Mouse (Mus musculus): Measurements from ENCODE around the gene Pgm3. TPM values are rescaled to one million over a fixed set of nuclear protein-coding genes. Genes with fewer than 3 reads are reported as not detected.
"Not testable (repeated sequence)": the region's sequence is repeated elsewhere in the genome, so short reads cannot be mapped to it uniquely, and the experiment has no call there.

The Pgm3 gene
- total RNA-seq (2021): 1 to 10 TPM; 4.2 to 5.0 TPM
- long read RNA-seq, experiment 1, partial matches to known transcripts: 1 of 2 reads
- long read RNA-seq, experiment 1, other reads (novel, unspliced or antisense): 0 of 2 reads
- long read RNA-seq, experiment 2, transcript Pgm3-201 (13 exons, 2,666 nt): major isoform, 8 of 10 reads
- long read RNA-seq, experiment 2, partial matches to known transcripts: 0 of 10 reads
- long read RNA-seq, experiment 2, other reads (novel, unspliced or antisense): 1 of 10 reads

GRCm38 (mm10) chr9:86571540-86572135 lies at the start of gene Pgm3, which contains the start of gene Rwdd2a:
TSS of gene Pgm3 (minus strand) at chr9:86571842.
TSS of gene Rwdd2a (plus strand) at chr9:86571991.
- peak; percentile 96 for DNase-seq

- no peak for DNase-seq
These were observed 47.9 kb upstream of the Pgm3 start for GRCm38 (mm10) chr9:86619341-86620139.

GRCm38 (mm10) chr9:86617837-86618492 lies 46.3 kb upstream of the Pgm3 start:
- DNase-seq: no peak

- DNase-seq: no peak
These were observed 44.1 kb upstream of the Pgm3 start for GRCm38 (mm10) chr9:86615765-86616164.

- no peak for DNase-seq
These were observed 40.4 kb upstream of the Pgm3 start for GRCm38 (mm10) chr9:86612091-86612490.

- no peak for DNase-seq
These were observed 34.1 kb upstream of the Pgm3 start for GRCm38 (mm10) chr9:86605776-86606175.

- DNase-seq: no peak
These were observed 28.2 kb upstream of the Pgm3 start for GRCm38 (mm10) chr9:86599723-86600303.

- not testable (repeated sequence) for DNase-seq
These were observed 25.3 kb upstream of the Pgm3 start for GRCm38 (mm10) chr9:86596983-86597382.

- DNase-seq: not testable (repeated sequence)
These were observed 22.7 kb upstream of the Pgm3 start for GRCm38 (mm10) chr9:86594357-86594767.

- no peak for DNase-seq
These were observed 21.3 kb upstream of the Pgm3 start for GRCm38 (mm10) chr9:86592676-86593668.

GRCm38 (mm10) chr9:86587019-86587795 lies 15.6 kb upstream of the Pgm3 start:
- DNase-seq: no peak

- DNase-seq: peak; percentile 30
These were observed 12.1 kb upstream of the Pgm3 start for GRCm38 (mm10) chr9:86583740-86584139.

- DNase-seq: no peak
These were observed 8.0 kb upstream of the Pgm3 start for GRCm38 (mm10) chr9:86579657-86580056.

- no peak for DNase-seq
These were observed 3.5 kb upstream of the Pgm3 start for GRCm38 (mm10) chr9:86575178-86575577.

- no peak for DNase-seq
These were observed 2.1 kb upstream of the Pgm3 start for GRCm38 (mm10) chr9:86573616-86574303.

GRCm38 (mm10) chr9:86572636-86573291 lies 1.1 kb upstream of the Pgm3 start:
- DNase-seq: peak; percentile 39

- DNase-seq: peak; percentile 39
These were observed 554 bp upstream of the Pgm3 start for GRCm38 (mm10) chr9:86572196-86572595.

- no peak for DNase-seq
These were observed 696 bp downstream of the Pgm3 start for GRCm38 (mm10) chr9:86570946-86571345.

Measured in gastrocnemius, postnatal 25 days (tissue).